Mouse (Mus musculus): ENCODE data around the gene Pa2g4.

GRCm38 (mm10) chr10:128511189-128511588 is 54.6 kb downstream of the Pa2g4 start:
- no peak for TF ChIP-seq USF1 (IDR thresholded peaks at IDR 0.05; ENCODE audit: low read depth)
- no peak for TF ChIP-seq TCF12 (IDR thresholded peaks at IDR 0.05; ENCODE audit: insufficient read depth, poor library complexity, severe bottlenecking)

Data from myocyte (in vitro differentiated cells).